Mouse (Mus musculus) forebrain, embryonic 12.5 days (tissue): Measurements from ENCODE around the gene Foxa2. TPM values are rescaled to one million over a fixed set of nuclear protein-coding genes. Genes with fewer than 3 reads are reported as not detected.

Source experiments
- ATAC-seq: fragments of 200-750 bp; cut with Nextera tagmentation; 2 replicates; pipeline ENCODE4 v1.8.0; 2017; ENCODE audit warnings: moderate TSS enrichment; ENCODE audit not compliant: low FRiP score
- H3K27ac ChIP-seq: fragments of 300-500 bp; sonication (generic); 2 replicates; pipeline ENCODE4 v1.5.1; 2016; ENCODE audit warnings: mild to moderate bottlenecking
- H3K27me3 ChIP-seq: fragments of 300-500 bp; sonication (generic); 2 replicates; pipeline ENCODE4 v1.6.1; 2016; ENCODE audit warnings: mild to moderate bottlenecking
- H3K36me3 ChIP-seq: fragments of 300-500 bp; sonication (generic); replicated peaks from 2 replicates; pipeline ENCODE4 v1.6.1; 2016; ENCODE audit warnings: mild to moderate bottlenecking
- H3K4me1 ChIP-seq: fragments of 300-500 bp; sonication (generic); 2 replicates; pipeline ENCODE4 v1.6.1; 2016
- H3K4me2 ChIP-seq: fragments of 300-500 bp; sonication (generic); 2 replicates; pipeline ENCODE4 v1.6.1; 2016; ENCODE audit warnings: mild to moderate bottlenecking, moderate library complexity
- H3K4me3 ChIP-seq: fragments of 300-500 bp; sonication (generic); replicated peaks from 2 replicates; pipeline ENCODE4 v1.5.1; 2016; ENCODE audit warnings: mild to moderate bottlenecking
- H3K9ac ChIP-seq: fragments of 300-500 bp; sonication (generic); 2 replicates; pipeline ENCODE4 v1.6.1; 2016; ENCODE audit warnings: mild to moderate bottlenecking
- H3K9me3 ChIP-seq: fragments of 300-500 bp; sonication (generic); 2 replicates; pipeline ENCODE4 v1.6.1; 2016
- WGBS: fragments of 180-500 bp; shearing (Covaris S2); methylation state at CpG from one replicate; pipeline ENCODE4 v1.1.7; 2016; 5-methylcytosine and 5-hydroxymethylcytosine counted together
- polyA plus RNA-seq: library from polyadenylated mRNA; unstranded; fragments of >200 nt; fragmentation: Nextera tagmentation; extraction: Ambion mirVana; gene quantifications from 2 replicates; pipeline ENCODE4 v1.2.1, GENCODE M21; 2016

The Foxa2 gene
- polyA plus RNA-seq, 1 experiment from 2014 or later, result 0.66 TPM

DNA sequence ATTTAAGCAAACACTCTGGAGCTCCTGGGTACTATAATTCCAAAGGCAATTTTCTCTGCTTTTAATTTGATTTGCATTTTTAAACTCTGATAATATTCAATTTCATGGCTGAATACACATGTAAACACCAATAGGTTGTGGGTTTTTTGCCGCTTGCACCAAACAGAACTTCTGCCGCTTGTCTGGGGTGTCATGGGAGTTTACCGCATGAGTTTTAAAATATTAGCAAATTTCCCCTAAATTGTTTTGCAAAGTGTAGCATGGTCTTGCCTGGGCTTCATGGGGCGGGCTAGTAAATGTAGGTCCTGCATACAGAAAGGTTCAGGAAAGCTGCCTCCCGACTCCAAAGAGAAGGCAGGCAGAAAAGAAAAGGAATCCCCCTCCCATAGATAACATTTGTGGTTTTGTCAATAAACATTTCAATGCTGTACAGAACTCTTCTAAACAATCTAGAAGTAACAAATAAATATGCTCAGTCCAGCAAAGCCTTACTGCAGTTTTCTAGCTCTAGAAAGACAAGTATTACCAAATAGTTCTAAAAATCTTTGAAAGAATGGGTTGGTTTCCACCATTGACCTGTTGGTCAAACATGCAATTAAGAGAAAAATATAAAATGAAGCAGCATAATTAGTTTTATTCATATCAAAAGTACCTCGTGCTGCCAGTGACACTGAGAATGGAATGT is 15.6 kb downstream of the Foxa2 start:
- peaks cover 92% of the 10 kb centered on the region for H3K27me3 ChIP-seq

DNA sequence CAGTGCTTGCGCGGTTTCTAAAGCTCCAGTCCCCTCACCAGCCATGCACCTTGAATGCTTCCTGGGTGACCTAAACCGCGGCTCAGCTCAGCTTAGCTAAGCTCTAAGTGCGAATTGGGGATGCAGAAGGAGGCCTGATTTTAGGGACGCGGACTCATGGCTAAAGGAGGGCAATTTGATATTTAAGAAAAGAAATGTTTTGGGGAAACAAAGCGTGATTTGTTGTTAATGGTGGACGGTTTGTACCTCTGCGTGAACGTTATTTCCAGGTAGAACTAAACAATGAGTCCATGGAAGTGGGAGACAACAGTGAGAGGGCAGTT is 16.2 kb downstream of the Foxa2 start:
- no peak for ATAC-seq
- Histone ChIP-seq H3K36me3 (no peaks in the 10 kb centered on the region), H3K4me1 (peaks cover 6% of the 10 kb centered on the region; the same call in 1 of the 2 replicates), H3K4me2 (no peak overlapping the region), H3K9ac (no peak overlapping the region), H3K27me3 (peaks cover 90% of the 10 kb centered on the region), H3K27ac (no peak overlapping the region), H3K9me3 (no peaks in the 10 kb centered on the region), H3K4me3 (no peak overlapping the region)
- WGBS, result under 1% methylated on average over 11 of the region's 11 CpGs

More for the DNA sequence above, 15.6 kb downstream of the Foxa2 start:
- Histone ChIP-seq H3K9ac (no peak overlapping the region), H3K27ac (no peak overlapping the region), H3K4me3 (no peak overlapping the region), H3K9me3 (no peaks in the 10 kb centered on the region), H3K36me3 (no peaks in the 10 kb centered on the region), H3K4me1 (peaks cover 6% of the 10 kb centered on the region; the same call in 1 of the 2 replicates), H3K4me2 (no peak overlapping the region)
- WGBS, result 1% methylated on average over 6 of the region's 6 CpGs
- no peak for ATAC-seq

DNA sequence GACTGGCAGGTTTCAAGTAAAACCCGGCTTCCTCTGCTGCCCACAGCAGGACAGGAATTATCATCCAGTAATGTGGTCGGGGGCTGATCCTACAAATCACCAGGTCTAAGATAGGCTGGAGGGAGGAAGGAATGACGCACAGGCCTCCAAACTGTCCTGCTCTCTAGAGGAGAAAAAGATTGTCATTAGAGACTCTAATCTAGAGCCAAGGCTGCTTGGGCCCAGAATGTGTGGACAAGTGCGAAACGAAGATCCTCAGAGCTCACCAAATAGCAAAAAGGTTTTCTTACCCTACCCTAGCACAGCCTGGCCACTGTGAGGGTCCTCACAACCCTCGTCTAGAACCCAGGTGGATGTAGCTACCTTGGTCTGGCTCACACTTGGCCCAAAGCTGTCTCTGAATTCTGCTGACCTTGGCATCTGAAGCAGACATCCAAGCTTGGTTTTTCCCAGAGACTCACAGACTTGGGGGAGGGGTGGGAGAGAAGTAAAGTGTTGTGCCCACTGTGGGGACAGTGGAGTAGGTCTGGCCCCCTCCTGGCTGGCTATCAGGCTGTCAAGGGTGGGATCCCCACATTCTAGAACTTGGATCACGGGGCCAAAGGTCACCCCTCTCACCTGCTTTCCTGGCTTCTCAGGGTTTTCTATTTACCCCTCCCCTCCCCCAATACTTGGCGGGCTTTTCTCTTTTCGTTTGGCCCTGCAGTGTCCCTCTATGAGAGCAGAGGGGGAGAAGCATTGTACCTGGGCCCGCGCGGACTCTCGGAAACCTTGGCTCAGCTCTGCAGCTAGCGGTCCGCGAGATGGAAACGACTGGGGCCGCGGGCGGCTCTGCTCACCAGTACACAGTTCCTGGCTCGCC is 16.8 kb downstream of the Foxa2 start:
- peak; percentile 61 for ATAC-seq
- no peak overlapping the region for H3K27ac ChIP-seq
- peaks cover 6% of the 10 kb centered on the region; the same call in 1 of the 2 replicates for H3K4me1 ChIP-seq
- no peaks in the 10 kb centered on the region for H3K36me3 ChIP-seq
- no peak overlapping the region for H3K9ac ChIP-seq
- H3K4me3 ChIP-seq, result no peak overlapping the region
- 1% methylated on average over 21 of the region's 21 CpGs for WGBS
- no peak overlapping the region for H3K4me2 ChIP-seq
- no peaks in the 10 kb centered on the region for H3K9me3 ChIP-seq
- peaks cover 90% of the 10 kb centered on the region for H3K27me3 ChIP-seq

DNA sequence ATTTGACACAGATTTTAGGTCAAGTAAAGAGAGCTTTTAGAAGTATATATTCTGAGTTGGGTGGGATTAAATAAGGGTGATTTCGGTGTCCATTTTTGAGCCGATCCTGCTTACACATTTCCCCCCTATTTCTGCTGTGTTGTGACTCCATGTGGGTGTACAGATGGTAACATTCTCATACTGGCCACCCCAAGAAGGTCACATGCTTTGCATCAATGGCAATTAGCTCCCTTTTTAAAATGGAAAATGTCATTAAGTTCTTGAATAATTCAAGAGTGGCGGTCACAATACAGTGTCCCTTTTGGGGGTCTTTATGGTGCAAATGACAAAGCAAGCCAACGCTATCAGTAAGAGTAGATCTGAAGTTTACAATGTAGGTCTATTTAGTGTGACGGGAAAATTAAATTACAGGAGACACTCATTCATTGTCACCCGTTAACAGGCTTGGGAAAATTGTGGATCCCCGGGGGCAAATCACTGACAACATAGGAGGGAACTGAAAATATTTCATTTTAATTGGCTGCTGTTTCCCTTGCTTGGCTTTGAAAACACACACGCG is 17.6 kb downstream of the Foxa2 start:
- Histone ChIP-seq H3K4me2 (no peak overlapping the region), H3K36me3 (no peaks in the 10 kb centered on the region), H3K9ac (no peak overlapping the region), H3K4me1 (peaks cover 6% of the 10 kb centered on the region; the same call in 1 of the 2 replicates), H3K27me3 (peaks cover 90% of the 10 kb centered on the region), H3K4me3 (no peak overlapping the region), H3K9me3 (no peaks in the 10 kb centered on the region), H3K27ac (no peak overlapping the region)
- WGBS, result 8% methylated on average over 9 of the region's 9 CpGs
- no peak for ATAC-seq

DNA sequence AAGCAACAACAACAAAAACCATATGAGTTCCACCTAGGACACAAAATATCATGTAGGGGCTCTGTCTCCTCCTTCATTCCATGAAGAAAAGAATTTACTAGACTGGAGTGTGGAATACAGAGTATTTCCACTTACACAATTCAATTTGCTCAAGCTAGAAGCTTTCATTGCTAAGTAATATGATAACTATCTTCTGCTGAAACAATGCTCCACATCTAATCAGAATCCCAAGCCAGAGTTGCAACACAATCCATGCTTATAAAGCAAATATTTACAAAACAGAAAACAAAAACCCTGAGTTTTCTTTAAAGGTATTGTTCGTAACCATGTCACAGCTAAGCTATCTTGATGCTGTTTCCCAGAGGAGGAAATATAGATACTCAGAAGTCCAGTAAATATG is 20.4 kb downstream of the Foxa2 start:
- H3K9me3 ChIP-seq, result no peaks in the 10 kb centered on the region
- H3K9ac ChIP-seq, result no peak overlapping the region
- 78% methylated on average over 1 of the region's 1 CpGs for WGBS
- no peak overlapping the region for H3K4me2 ChIP-seq
- H3K36me3 ChIP-seq, result no peaks in the 10 kb centered on the region
- H3K27ac ChIP-seq, result no peak overlapping the region
- peaks cover 94% of the 10 kb centered on the region for H3K27me3 ChIP-seq
- no peak for ATAC-seq
- no peak overlapping the region for H3K4me3 ChIP-seq
- H3K4me1 ChIP-seq, result peaks cover 15% of the 10 kb centered on the region; the same call in 1 of the 2 replicates

DNA sequence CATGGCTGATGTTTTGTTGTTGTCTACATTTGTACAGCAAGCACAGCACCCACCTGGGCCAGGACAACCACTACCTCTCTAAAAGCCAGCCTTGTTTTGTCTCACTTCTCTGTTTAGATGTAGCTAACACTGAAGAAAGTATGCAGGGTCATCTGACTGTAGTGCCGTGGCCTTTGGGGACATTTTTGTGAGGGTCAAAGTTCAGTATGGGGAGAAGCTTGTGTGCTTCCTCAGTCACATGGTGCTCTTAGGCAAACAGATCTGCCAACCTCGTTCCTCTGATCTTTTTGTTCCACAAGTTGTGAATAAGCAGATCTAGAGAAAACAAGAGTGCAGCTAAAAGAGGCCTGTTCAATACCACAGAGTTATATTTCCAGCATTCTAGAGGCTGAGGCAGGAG is 21.3 kb downstream of the Foxa2 start:
- H3K4me3 ChIP-seq, result no peak overlapping the region
- H3K9ac ChIP-seq, result no peak overlapping the region
- H3K4me1 ChIP-seq, result peaks cover 15% of the 10 kb centered on the region; the same call in 1 of the 2 replicates
- 36% methylated on average over 2 of the region's 2 CpGs for WGBS
- H3K9me3 ChIP-seq, result no peaks in the 10 kb centered on the region
- no peak overlapping the region for H3K4me2 ChIP-seq
- H3K27me3 ChIP-seq, result peaks cover 94% of the 10 kb centered on the region
- no peaks in the 10 kb centered on the region for H3K36me3 ChIP-seq
- no peak for ATAC-seq
- H3K27ac ChIP-seq, result no peak overlapping the region

DNA sequence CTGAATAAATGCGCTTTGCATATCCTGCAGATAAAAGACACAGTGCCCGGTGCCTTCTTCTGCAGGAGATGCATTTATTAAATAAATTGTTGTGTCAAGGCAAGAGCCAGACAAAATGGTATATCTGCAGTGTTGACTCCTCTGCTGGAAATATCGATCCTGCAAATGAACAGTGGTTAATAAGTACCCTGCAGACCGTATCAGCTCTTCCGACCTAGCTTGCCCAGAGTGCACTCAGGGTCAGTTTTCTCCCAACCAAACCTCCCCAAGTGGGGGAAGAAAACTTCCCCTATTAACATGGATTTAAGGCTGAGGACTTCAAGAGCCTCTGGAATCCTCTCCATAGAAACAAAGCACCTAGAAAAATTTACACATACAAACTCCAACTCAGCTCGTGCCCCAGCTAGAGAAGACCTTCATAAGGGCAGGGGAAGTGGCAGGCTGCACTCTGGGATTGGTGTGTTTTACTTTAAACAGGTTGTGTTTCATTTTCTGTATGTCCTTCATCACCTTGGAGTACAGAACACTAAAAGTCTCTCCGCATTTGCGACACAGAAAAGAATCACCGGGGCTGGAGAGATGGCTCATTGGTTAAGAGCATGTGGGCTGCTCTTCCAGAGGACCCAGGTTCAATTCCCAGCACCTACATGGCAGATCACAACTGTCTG is 22.4 kb downstream of the Foxa2 start:
- no peak overlapping the region for H3K4me2 ChIP-seq
- no peaks in the 10 kb centered on the region for H3K36me3 ChIP-seq
- no peaks in the 10 kb centered on the region for H3K9me3 ChIP-seq
- H3K4me3 ChIP-seq, result no peak overlapping the region
- no peak overlapping the region for H3K27ac ChIP-seq
- 66% methylated on average over 9 of the region's 9 CpGs for WGBS
- H3K9ac ChIP-seq, result no peak overlapping the region
- H3K4me1 ChIP-seq, result peaks cover 17% of the 10 kb centered on the region; the same call in 1 of the 2 replicates
- peaks cover 93% of the 10 kb centered on the region for H3K27me3 ChIP-seq
- no peak for ATAC-seq

DNA sequence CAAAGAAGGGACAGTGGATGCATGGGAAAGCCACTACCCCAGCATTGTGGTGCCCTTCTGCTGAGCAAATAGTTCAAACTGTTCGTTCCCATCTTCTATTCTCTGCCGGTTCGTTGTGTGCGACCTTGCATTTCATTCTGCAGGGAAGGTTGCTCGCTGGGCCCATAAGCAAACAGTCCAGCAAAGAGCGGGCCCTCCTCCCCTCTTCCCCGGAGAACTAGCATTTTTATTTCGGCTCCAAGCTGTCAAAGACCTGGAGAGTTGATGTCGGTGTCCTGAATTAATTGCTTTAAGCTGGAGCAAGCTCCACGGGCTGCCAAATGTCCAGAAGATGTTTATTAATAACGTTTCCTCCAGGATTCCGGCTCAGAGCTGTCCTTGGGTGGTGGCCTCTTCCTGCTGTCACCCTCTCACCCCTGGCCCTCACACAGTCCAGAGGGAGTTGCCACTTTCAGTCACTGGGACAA is 23.4 kb downstream of the Foxa2 start:
- H3K4me1 ChIP-seq, result peaks cover 13% of the 10 kb centered on the region; the same call in 1 of the 2 replicates
- H3K36me3 ChIP-seq, result no peaks in the 10 kb centered on the region
- WGBS, result 3% methylated on average over 12 of the region's 12 CpGs
- no peak overlapping the region for H3K9ac ChIP-seq
- no peak overlapping the region for H3K4me3 ChIP-seq
- 0 out of 2 replicates have a peak, but pooled peaks have one; percentile 42 for ATAC-seq
- H3K27ac ChIP-seq, result no peak overlapping the region
- no peaks in the 10 kb centered on the region for H3K9me3 ChIP-seq
- no peak overlapping the region for H3K4me2 ChIP-seq
- H3K27me3 ChIP-seq, result peaks cover 93% of the 10 kb centered on the region

DNA sequence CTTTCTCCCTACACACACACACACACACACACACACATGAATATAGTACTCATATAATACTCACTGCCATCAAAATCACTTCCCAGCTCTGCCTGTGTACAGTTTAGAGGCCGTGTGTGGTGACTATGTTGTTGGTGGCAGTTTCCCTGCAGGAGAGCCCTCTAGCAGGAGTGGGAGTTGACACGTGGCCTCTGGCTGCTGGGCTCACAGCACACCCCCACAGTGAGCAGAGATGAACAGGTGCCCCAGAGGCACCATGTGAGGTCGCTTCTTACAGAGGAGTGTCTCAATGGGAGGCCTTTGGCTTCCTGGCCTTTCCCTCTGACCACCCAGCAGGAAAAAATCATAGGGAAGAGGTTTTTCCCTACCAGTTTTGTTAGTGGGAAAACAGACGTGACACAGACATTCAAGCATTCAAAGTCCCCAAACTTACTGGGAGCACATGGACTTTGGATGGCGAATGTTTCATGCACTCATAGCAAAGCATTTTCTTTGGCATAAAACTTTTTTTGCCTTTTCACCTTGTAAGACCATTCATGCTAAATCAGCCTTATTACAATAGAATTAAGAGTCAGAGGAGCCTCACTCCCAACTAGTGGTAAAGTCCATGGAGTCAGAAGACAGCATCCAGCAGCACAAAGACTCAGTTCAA is 24.7 kb downstream of the Foxa2 start:
- Histone ChIP-seq H3K9me3 (no peaks in the 10 kb centered on the region), H3K36me3 (no peaks in the 10 kb centered on the region), H3K4me3 (no peak overlapping the region), H3K27me3 (peaks cover 94% of the 10 kb centered on the region), H3K9ac (no peak overlapping the region), H3K4me2 (no peak overlapping the region), H3K4me1 (peaks cover 13% of the 10 kb centered on the region; the same call in 1 of the 2 replicates), H3K27ac (no peak overlapping the region)
- no peak for ATAC-seq
- 7% methylated on average over 5 of the region's 5 CpGs for WGBS

DNA sequence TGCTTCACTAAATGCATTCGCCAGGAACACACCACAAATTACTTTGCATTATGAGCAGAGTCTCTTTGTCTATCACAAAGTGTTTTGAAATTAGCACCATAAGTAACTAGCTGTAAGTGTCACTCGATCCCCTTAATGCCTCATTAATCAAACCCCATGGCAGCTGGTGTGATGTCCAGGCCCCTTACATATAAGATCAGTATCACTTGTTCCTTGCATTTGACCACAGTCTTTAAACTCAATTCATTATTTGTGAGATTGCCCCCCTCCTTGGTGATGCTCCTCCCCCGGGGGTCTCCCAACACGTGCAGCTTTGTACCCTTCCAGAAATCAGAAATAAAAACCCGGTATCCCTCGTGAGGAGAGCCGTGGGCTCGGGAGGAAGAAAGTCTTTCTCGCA is 25.8 kb downstream of the Foxa2 start:
- no peak overlapping the region for H3K4me2 ChIP-seq
- H3K9ac ChIP-seq, result no peak overlapping the region
- no peaks in the 10 kb centered on the region for H3K9me3 ChIP-seq
- no peaks in the 10 kb centered on the region for H3K36me3 ChIP-seq
- peak; percentile 70 for ATAC-seq
- 9% methylated on average over 9 of the region's 9 CpGs for WGBS
- no peak overlapping the region for H3K4me3 ChIP-seq
- H3K27ac ChIP-seq, result no peak overlapping the region
- H3K4me1 ChIP-seq, result peaks cover 13% of the 10 kb centered on the region; the same call in 1 of the 2 replicates
- H3K27me3 ChIP-seq, result peaks cover 87% of the 10 kb centered on the region

DNA sequence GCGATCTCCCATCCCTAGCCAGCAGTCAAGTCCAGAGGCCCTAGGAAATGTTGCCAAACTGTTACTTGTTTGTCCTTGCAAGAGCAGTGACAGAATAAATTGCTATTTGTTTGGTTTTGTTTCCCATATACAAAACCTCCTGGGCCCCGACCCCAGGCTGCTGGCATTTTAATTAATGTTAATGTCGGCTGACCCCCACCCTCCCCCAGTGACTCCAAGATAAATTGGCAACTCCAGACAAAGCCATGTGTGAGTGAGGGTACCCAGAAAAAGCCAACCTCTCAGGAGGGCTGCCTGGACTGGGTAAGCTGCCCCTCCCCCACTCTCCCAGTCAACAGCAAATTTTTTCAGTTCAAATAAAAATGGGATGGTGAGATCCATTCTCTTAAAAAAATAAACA is 26.6 kb downstream of the Foxa2 start:
- 15% methylated on average over 3 of the region's 3 CpGs for WGBS
- H3K9me3 ChIP-seq, result no peaks in the 10 kb centered on the region
- ATAC-seq, result no peak
- H3K36me3 ChIP-seq, result no peaks in the 10 kb centered on the region
- H3K27ac ChIP-seq, result no peak overlapping the region
- H3K4me3 ChIP-seq, result no peak overlapping the region
- H3K27me3 ChIP-seq, result peaks cover 83% of the 10 kb centered on the region
- H3K9ac ChIP-seq, result no peak overlapping the region
- H3K4me2 ChIP-seq, result no peak overlapping the region
- peaks cover 13% of the 10 kb centered on the region; the same call in 1 of the 2 replicates for H3K4me1 ChIP-seq
